Mouse (Mus musculus) thymus, postnatal 4 days (tissue): Measurements from ENCODE around the gene Rilpl1.

ENCODE experiments used
- DNase-seq: peaks from one replicate; pipeline ENCODE4 v3.0.0; 2021

Rilpl1 gene

DNA sequence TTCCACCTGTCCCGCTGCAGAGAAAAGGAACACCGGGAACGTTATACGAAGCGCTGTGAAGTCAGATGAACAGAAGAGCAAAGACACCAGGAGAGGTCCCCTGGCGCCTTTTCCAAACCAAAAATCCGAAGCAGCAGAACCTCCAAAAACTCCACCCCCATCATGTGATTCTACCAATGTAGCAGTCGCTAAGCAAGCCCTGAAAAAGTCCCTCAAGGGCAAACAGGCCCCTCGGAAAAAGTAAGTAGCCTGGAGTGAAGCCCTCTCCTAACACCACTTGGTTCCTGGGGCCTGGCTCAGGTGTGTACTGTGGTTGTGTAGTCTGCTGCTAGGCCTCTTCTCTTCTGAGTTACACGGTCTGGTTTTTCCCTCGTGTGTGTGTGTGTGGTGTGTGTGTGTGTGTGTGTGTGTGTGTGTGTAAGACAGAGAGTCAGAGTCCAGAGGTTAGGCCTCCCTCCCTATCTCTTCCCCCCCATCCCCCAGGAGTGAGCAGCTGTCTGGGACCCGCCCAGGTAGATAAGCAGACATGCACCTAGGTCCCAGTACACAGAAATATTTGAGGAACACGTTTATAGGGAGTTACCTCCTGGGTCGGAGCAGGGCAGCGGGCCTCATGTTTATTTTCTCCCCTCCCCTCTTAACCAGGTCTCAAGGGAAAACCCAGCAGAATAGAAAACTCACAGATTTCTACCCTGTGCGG is 80.4 kb downstream of the Rilpl1 start:
- DNase-seq: no peak

DNA sequence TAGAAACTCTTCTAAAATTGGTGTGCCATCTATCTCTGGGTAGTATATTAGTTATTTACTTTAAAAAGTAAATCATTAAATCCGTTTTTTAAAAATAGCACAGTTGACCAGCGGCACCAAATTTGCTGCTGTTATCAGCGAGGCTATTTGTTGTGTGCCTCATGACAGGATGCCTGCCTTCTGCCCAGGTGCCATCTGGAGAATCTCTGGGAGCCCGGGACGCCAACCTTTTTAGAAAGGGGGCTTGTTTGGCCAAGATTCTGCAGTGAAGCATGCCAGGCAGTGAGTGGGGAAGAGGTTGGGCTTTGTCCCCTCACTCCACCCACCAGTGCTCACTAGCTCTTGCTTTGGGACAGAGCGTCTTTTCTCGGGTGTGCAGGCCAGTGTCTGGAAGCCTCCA is 81.1 kb downstream of the Rilpl1 start:
- DNase-seq: no peak

DNA sequence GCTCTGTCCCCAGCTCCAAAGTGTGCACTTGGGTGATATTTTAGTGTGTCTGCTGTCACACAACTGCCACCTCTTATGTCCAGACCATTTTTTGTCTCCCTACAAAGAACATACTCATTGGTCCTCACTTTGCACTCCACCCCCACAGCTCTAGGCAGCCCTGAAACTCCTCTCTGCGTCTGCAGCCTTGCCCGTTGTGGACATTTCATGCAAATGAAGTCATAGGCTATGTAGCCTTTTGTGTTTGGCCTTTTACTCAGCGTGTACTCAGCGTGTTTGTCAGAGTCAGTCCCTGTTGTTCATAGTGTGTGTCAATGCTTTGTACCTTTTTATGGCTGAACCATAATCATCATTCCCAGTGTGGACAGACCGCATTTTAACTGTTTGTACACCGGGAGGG is 81.7 kb downstream of the Rilpl1 start:
- DNase-seq: no peak

DNA sequence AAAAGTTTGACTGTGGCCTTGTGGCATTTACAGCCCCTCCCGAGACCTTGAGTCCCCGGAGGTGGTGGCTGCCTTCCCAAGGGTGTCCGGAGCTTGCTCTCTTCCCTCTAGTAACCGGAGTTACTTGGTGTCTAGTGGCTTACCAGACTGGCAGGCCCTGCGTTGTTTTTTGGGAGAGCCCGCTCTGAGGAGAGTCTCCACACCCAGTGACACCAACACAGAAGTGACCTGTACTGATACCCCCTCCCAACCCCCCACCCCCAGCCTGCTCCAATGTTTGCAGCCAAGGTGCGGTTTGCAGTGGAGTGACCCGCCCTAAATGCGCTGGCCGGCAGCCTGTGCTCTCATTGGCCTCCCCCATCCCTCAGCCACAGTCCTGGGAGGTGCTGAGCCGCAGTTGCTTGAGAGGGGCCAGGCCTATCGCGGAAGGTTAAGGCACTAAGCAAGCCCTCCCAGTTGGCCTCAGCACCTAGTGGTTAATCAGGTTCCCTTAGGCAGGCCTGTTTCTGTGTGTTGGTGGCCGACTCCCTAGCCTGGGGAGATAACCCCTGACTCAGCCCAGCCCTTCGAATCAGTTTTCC is 84.8 kb downstream of the Rilpl1 start:
- DNase-seq: peak; percentile 45

DNA sequence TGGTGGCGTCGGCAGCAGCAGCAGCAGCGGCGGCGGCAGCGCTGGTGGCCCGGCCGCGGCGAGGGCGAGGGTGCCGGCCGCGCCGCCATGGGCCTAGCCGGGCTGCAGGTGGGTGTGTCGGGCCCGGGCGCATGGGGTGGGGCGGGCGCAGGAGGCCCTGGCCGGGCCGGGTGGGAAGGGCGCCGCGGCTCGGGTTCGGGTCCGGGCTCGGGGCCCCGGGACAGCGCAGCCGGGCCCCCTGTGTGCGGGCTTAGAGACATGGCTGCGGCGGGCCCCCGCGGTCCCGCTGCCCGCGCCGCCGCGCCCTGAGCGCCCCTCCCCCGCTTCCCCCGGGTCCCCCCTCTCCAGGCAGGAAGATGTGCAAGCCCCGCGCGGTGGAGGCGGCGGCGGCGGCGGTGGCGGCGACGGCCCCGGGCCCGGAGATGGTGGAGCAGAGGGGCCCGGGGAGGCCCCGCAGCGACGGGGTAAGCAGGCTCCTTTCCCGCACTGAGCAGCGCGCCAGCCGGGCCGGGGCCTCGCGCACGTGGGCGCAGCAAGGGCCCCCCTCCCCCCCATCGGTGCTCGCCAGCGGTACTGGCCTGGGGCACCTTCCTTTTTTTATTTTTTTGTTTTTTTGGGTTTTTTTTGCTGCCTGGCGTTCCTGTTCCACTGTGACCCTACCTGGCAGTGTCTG is 85.4 kb downstream of the Rilpl1 start:
- peak; percentile 79 for DNase-seq

DNA sequence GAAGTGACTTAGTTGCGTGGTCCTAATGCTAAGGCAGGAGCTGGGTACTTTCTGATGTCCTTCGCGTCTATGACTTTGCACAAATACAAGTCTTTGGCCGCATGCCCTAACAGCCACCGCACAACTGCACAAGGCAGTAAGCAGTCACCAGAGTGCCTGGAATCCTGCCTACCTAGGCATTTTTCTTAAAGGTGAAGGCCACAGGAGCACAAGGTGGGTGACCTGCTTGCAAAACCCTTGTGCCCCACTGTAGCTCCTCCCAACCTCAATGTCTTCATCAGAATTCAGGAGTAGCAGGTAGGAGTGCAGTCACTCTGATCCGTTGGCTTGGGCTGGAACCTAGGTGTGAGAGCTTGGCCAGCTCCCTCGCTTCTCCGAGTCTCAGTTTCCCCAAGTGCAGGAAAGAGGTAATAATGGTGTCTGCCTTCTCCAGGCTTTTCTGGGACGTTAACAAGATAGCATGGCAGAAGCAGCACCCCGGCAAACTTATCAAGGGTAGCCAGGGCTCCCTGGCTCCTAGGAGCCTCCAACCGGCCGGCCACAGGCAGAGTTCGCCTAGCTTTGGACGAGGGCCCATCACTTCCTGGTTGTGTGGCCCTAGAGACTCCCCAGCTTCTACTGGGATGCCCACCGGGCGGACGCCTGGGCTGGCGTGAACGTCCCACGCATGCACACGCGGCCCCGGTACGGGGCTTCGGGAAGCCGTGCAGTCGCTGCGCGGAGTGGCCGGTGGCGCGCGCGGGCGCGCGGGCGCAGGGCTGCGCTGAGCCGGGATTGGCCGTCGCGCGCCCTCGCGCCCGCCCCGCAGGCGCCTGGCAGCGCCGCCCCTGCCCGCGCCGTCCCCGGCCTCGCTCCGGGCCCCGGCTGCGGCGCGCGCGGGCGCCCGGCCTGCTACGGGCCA is 86.3 kb downstream of the Rilpl1 start:
- peak; percentile 88 for DNase-seq

DNA sequence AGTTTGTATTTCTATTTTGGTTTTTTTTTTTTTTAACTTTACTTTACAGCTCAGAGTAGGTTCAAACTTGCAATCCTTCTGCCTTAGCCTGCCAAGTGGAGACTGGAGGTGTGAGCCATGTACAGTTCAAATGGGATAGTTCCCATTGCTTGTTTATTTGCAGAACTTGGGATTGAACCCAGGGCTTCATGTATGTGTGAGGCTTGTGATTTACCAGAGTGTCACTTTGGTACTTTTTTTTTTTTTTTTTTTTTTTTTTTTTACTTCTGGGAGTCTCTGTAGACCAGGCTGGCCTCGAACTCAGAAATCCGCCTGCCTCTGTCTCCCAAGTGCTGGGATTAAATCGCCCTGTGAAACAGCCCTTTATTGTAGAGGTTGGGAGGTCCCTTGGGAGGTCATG is 87.0 kb downstream of the Rilpl1 start:
- DNase-seq: no peak
